Mouse (Mus musculus) ES-E14 (cell line): ENCODE measurements around the gene Fubp3. TPM values are rescaled to one million over a fixed set of nuclear protein-coding genes. Genes with fewer than 3 reads are reported as not detected.

ENCODE experiments used
- DNase-seq: peaks from one replicate; pipeline ENCODE4 v3.0.0-alpha.2; 2013; ENCODE audit warnings: low read depth, low spot score
- H3K27ac ChIP-seq: 2 replicates; pipeline ENCODE4 v1.5.1; 2012; ENCODE audit warnings: low read depth, mild to moderate bottlenecking, low read length, moderate library complexity, mixed read lengths; ENCODE audit not compliant: poor library complexity, insufficient read depth, severe bottlenecking
- H3K36me3 ChIP-seq: 2 replicates; pipeline ENCODE4 v1.6.1; 2012; ENCODE audit warnings: mild to moderate bottlenecking, low read length, moderate library complexity, mixed read lengths; ENCODE audit not compliant: control insufficient read depth, poor library complexity, insufficient read depth, severe bottlenecking
- H3K4me1 ChIP-seq, 2 experiments: fragments of 150-350 bp in 1 of 2; sonication (generic) in 1 of 2; 2 replicates each; pipeline ENCODE4 v1.6.1; 2012; ENCODE audit warnings: low read length in 2 of 2, mild to moderate bottlenecking in 1 of 2, mixed read lengths in 1 of 2; ENCODE audit not compliant: control insufficient read depth in 2 of 2, insufficient read depth in 2 of 2, poor library complexity in 1 of 2
- H3K4me3 ChIP-seq, 2 experiments: fragments of 150-350 bp in 1 of 2; sonication (generic) in 1 of 2; 2 replicates each; pipeline ENCODE4 v1.5.1; 2012; ENCODE audit warnings: low read length in 2 of 2, low read depth in 1 of 2, mild to moderate bottlenecking in 1 of 2, mixed read lengths in 1 of 2; ENCODE audit not compliant: insufficient read depth in 1 of 2, poor library complexity in 1 of 2, severe bottlenecking in 1 of 2
- H3K9ac ChIP-seq: 2 replicates; pipeline ENCODE4 v1.6.1; 2012; ENCODE audit warnings: low read depth, mild to moderate bottlenecking, low read length, mixed read lengths; ENCODE audit not compliant: poor library complexity, insufficient read depth, severe bottlenecking
- H3K9me3 ChIP-seq: fragments of 150-350 bp; sonication (generic); 2 replicates; pipeline ENCODE4 v1.6.1; 2012; ENCODE audit warnings: low read depth, mild to moderate bottlenecking, low read length; ENCODE audit not compliant: control insufficient read depth, insufficient read depth
- CHD2 ChIP-seq: IDR thresholded peaks from 2 replicates; pipeline ENCODE4 v1.6.1; 2014; ENCODE audit warnings: mild to moderate bottlenecking, low read depth, low read length, inconsistent platforms
- HCFC1 ChIP-seq: IDR thresholded peaks from 2 replicates; pipeline ENCODE4 v1.6.1; 2012; ENCODE audit warnings: low read length, inconsistent platforms, borderline replicate concordance; ENCODE audit not compliant: insufficient read depth
- MAFK ChIP-seq: IDR thresholded peaks from 2 replicates; pipeline ENCODE4 v1.6.1; 2014; ENCODE audit warnings: mild to moderate bottlenecking, low read depth, low read length, inconsistent platforms; ENCODE audit not compliant: insufficient read depth
- ZC3H11A ChIP-seq: IDR thresholded peaks from 2 replicates; pipeline ENCODE4 v1.6.1; 2012; ENCODE audit warnings: low read depth, mild to moderate bottlenecking, inconsistent platforms, low read length, borderline replicate concordance
- ZNF384 ChIP-seq: IDR thresholded peaks from 2 replicates; pipeline ENCODE4 v1.6.1; 2012; ENCODE audit warnings: low read depth, low read length, inconsistent platforms
- in situ Hi-C, 2 experiments: fragments of 600-800 bp; cut with MboI; formaldehyde crosslinking; loops; one replicate each; pipeline ENCODE4 v1.15.1; 2025; ENCODE audit warnings: low sequenced_read_pairs in 2 of 2, inconsistent platforms in 1 of 2; ENCODE audit not compliant: unreplicated experiment in 2 of 2
- total RNA-seq: library from RNA; depleted of rRNA; stranded (reverse); fragments of 300-350 nt; gene quantifications from 2 replicates; pipeline ENCODE4 v1.2.3, GENCODE M21; 2012

Gene Fubp3
- total RNA-seq, 1 experiment, result 94.4 TPM

DNA sequence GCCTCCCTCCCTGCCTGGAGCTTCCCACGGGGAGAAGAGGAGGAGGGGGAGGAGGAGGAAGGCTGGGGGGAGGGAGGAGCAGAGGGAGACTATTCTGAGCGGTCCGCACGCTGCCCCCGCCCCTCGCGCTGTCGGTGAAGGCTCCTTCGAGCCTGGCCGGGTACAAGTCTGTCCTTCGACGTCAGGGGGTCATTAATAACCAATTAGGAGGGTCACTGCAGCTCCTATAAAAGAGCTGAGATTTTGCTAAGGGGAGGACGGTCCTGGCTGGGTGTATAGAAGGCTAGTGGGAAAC is 67.0 kb downstream of the Fubp3 start:
- Histone ChIP-seq H3K27ac (no peak overlapping the region), H3K4me1 (peaks cover 2 to 11% of the 10 kb centered on the region in 2 experiments; a peak in 3 of 4 replicates), H3K36me3 (no peaks in the 10 kb centered on the region), H3K9ac (no peak overlapping the region), H3K4me3 (peak overlapping the region in 1 of 2 experiments; percentile 15; a peak in 1 of 4 replicates), H3K9me3 (no peaks in the 10 kb centered on the region)
- DNase-seq, result no peak
- no peak for TF ChIP-seq ZC3H11A
- TF ChIP-seq HCFC1, result no peak
- no peak for TF ChIP-seq CHD2
- no peak for TF ChIP-seq ZNF384
- TF ChIP-seq MAFK, result no peak
- in situ Hi-C loops, result loop anchor here (10.0 to 25.0 kb wide), 2 partner anchors 1995 to 1998 kb away; partner anchors contain the start of gene Lmx1b (in 1 of the 2)

- TF ChIP-seq ZC3H11A (no peak), MAFK (no peak), CHD2 (no peak), ZNF384 (no peak), HCFC1 (no peak)
- no peak within 1 kb of the TSS for H3K9ac ChIP-seq
- no peaks in the 10 kb centered on the region for H3K9me3 ChIP-seq
- peaks cover 0 to 9% of the 10 kb centered on the region in 2 experiments; a peak in 2 of 4 replicates for H3K4me1 ChIP-seq
- H3K27ac ChIP-seq, result no peak within 1 kb of the TSS
- no peak for DNase-seq
- in situ Hi-C loops, result loop anchor here (10.0 to 25.0 kb wide), 2 partner anchors 1995 to 1997 kb away; partner anchors contain the start of gene Lmx1b (in 1 of the 2)
- H3K4me3 ChIP-seq, result peak within 1 kb of the TSS in 1 of 2 experiments; percentile 15; a peak in 1 of 4 replicates
- H3K36me3 ChIP-seq, result no peaks in the 10 kb centered on the region
Observed at GRCm38 (mm10) chr2:31639901-31640608, 67.6 kb downstream of the Fubp3 start, which contains the start of gene Prdm12. Prdm12 (plus strand) TSS chr2:31640037.

- H3K36me3 ChIP-seq, result no peaks in the 10 kb centered on the region
- DNase-seq, result no peak
- no peak overlapping the region for H3K4me3 ChIP-seq
- no peak for TF ChIP-seq ZC3H11A
- no peak for TF ChIP-seq CHD2
- TF ChIP-seq MAFK, result no peak
- no peak for TF ChIP-seq ZNF384
- TF ChIP-seq HCFC1, result no peak
- H3K27ac ChIP-seq, result no peak overlapping the region
- in situ Hi-C loops, result loop anchor here in 1 of 2 experiments (25.0 kb wide), 1 partner anchor 1996 kb away; the partner anchor contains the start of gene Lmx1b
- H3K9ac ChIP-seq, result no peak overlapping the region
- H3K4me1 ChIP-seq, result peaks cover 0 to 9% of the 10 kb centered on the region in 2 experiments; a peak in 2 of 4 replicates
- H3K9me3 ChIP-seq, result no peaks in the 10 kb centered on the region
Observed at GRCm38 (mm10) chr2:31640609-31641507, 68.4 kb downstream of the Fubp3 start.

DNA sequence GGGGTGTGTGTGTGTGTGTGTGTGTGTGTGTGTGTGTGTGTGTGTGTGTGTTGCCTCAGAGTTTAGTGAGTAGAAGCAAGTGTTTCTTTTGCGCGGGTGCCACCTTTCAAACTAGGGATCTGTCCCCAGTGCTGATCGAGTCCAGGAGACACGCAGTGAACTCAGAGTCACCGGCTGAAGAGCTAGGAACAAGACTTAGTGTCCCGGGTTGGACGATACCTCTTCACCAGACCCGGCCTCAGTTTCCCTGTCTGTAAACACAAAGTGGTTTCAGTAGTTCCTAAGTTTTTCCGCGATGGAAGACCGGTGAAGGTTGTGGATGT is 69.0 kb downstream of the Fubp3 start:
- no peak for DNase-seq
- H3K9ac ChIP-seq, result no peak overlapping the region
- H3K36me3 ChIP-seq, result no peaks in the 10 kb centered on the region
- H3K4me3 ChIP-seq, result no peak overlapping the region
- H3K27ac ChIP-seq, result no peak overlapping the region
- TF ChIP-seq HCFC1 (no peak), MAFK (no peak), ZNF384 (no peak)
- no peaks in the 10 kb centered on the region for H3K9me3 ChIP-seq
- H3K4me1 ChIP-seq, result peaks cover 0 to 8% of the 10 kb centered on the region in 2 experiments; a peak in 2 of 4 replicates
- in situ Hi-C loops, result loop anchor here in 1 of 2 experiments (25.0 kb wide), 1 partner anchor 1996 kb away; the partner anchor contains the start of gene Lmx1b
